Mouse (Mus musculus) heart, embryonic 11.5 days (tissue): ENCODE data around the gene Wfdc2. TPM values are rescaled to one million over a fixed set of nuclear protein-coding genes. Genes with fewer than 3 reads are reported as not detected.

Experiments
- ATAC-seq: fragments of 200-750 bp; cut with Nextera tagmentation; replicated peaks from 2 replicates; pipeline ENCODE4 v1.8.0; 2017; ENCODE audit warnings: moderate library complexity; ENCODE audit not compliant: insufficient number of reproducible peaks, low FRiP score, low TSS enrichment
- H3K27ac ChIP-seq: fragments of 300-500 bp; sonication (generic); 2 replicates; pipeline ENCODE4 v1.5.1; 2014; ENCODE audit warnings: mild to moderate bottlenecking, low read depth, low read length
- H3K27me3 ChIP-seq: fragments of 300-500 bp; sonication (generic); 2 replicates; pipeline ENCODE4 v1.6.1; 2014; ENCODE audit warnings: mild to moderate bottlenecking, low read length, mixed read lengths; ENCODE audit not compliant: control insufficient read depth, insufficient read depth
- H3K36me3 ChIP-seq: fragments of 300-500 bp; sonication (generic); 2 replicates; pipeline ENCODE4 v1.6.1; 2014; ENCODE audit warnings: mild to moderate bottlenecking, low read length, moderate library complexity, mixed read lengths; ENCODE audit not compliant: control insufficient read depth, insufficient read depth
- H3K4me1 ChIP-seq: fragments of 300-500 bp; sonication (generic); 2 replicates; pipeline ENCODE4 v1.6.1; 2014; ENCODE audit warnings: low read length; ENCODE audit not compliant: control insufficient read depth, insufficient read depth
- H3K4me2 ChIP-seq: fragments of 300-500 bp; sonication (generic); 2 replicates; pipeline ENCODE4 v1.6.1; 2014; ENCODE audit warnings: mild to moderate bottlenecking, moderate library complexity
- H3K4me3 ChIP-seq: fragments of 300-500 bp; sonication (generic); 2 replicates; pipeline ENCODE4 v1.5.1; 2014; ENCODE audit warnings: low read depth, low read length
- H3K9ac ChIP-seq: fragments of 300-500 bp; sonication (generic); 2 replicates; pipeline ENCODE4 v1.6.1; 2014; ENCODE audit warnings: mild to moderate bottlenecking, low read depth, low read length, moderate library complexity
- H3K9me3 ChIP-seq: fragments of 300-500 bp; sonication (generic); replicated peaks from 2 replicates; pipeline ENCODE4 v1.6.1; 2016; ENCODE audit warnings: low read length; ENCODE audit not compliant: control insufficient read depth
- WGBS: fragments of 180-500 bp; shearing (Covaris S2); extraction: QIAGEN DNeasy Blood & Tissue Kit; methylation state at CpG from one replicate; pipeline ENCODE4 v1.1.7; 2014; ENCODE audit not compliant: insufficient replicate concordance; 5-methylcytosine and 5-hydroxymethylcytosine counted together
- polyA plus RNA-seq: library from polyadenylated mRNA; unstranded; fragments of >200 nt; fragmentation: Nextera tagmentation; extraction: Ambion mirVana; gene quantifications from 2 replicates; pipeline ENCODE4 v1.2.1, GENCODE M21; 2014

Wfdc2 gene
- 6.6 and 10.3 TPM in 2 replicates for polyA plus RNA-seq

DNA sequence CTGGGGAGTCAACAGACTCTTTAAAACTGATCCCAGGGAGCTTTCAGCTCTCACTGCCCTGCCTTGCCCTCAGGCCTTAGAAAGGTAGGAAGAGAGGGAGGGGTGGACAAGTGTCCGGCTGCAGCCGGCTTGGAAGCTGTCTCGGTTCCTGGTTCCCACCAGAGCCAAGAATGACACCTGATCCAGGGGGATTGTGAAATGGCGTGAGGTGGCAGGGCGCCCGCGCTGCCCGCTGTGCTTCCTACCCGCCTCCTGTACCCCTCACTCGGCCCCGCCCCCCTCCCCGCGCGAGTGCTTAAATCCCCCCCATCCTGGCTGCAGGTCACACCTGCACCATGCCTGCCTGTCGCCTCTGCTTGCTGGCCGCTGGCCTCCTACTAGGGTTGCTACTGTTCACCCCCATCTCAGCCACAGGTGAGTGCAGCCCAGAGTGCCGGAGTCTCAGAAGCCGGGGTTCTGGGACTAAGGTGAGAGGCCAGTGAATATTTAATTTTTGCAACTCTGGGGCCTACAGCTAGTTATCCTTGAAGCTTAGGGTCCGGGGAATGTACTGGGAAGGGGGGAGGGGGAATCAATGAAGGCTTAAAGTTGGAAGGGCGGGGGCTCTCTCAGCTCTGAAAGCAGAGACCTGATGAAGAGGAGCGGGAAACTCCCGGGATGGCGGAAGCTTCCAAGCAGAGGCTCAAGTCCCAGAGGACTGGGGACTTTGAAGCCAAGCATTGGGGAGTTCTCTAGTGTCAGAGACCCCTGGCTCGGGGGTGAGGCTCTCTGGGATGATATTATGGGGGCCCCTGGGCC, at the start of gene Wfdc2:
Gene Wfdc2 (plus strand): TSS at position 23 of the 798 bp plus-strand sequence.
- 0 out of 2 replicates have a peak, but pooled peaks cover 4% of the 10 kb centered on the region for H3K4me1 ChIP-seq
- no peaks in the 10 kb centered on the region for H3K36me3 ChIP-seq
- H3K27me3 ChIP-seq = peaks cover 21% of the 10 kb centered on the region
- peak within 1 kb of the TSS; percentile 97 for H3K4me2 ChIP-seq
- H3K27ac ChIP-seq = no peak within 1 kb of the TSS
- no peak for ATAC-seq
- WGBS = 4% methylated on average over 24 of the region's 24 CpGs
- H3K9me3 ChIP-seq = no peaks in the 10 kb centered on the region
- peak within 1 kb of the TSS; percentile 72 for H3K9ac ChIP-seq
- peak within 1 kb of the TSS; percentile 52 for H3K4me3 ChIP-seq

DNA sequence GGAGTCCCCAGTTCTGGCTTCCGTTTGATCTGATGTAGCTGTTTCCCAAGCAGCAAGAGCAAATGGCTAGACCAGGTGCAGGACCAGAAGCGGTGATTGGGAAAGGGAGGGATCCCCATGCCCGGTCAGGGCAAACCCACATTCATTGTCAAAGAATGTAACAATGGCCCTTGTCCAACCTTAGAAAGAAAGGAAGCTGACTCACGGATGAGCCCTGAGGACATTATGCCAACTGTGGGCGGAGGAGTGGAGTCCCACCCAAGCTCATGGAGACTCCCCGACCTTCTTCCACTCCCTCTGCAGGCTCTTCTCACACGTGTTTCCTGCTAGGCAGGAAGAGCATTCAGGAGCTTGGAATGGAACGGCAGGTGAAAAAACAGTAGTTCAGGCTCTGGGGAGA, 48.8 kb upstream of the Wfdc2 start:
- H3K27me3 ChIP-seq = no peaks in the 10 kb centered on the region
- H3K4me3 ChIP-seq = no peak overlapping the region
- no peaks in the 10 kb centered on the region for H3K36me3 ChIP-seq
- no peak overlapping the region for H3K9ac ChIP-seq
- ATAC-seq = no peak
- no peaks in the 10 kb centered on the region for H3K4me1 ChIP-seq
- no peak overlapping the region for H3K4me2 ChIP-seq
- H3K9me3 ChIP-seq = no peaks in the 10 kb centered on the region
- H3K27ac ChIP-seq = no peak overlapping the region
- WGBS = 55% methylated on average over 8 of the region's 8 CpGs

DNA sequence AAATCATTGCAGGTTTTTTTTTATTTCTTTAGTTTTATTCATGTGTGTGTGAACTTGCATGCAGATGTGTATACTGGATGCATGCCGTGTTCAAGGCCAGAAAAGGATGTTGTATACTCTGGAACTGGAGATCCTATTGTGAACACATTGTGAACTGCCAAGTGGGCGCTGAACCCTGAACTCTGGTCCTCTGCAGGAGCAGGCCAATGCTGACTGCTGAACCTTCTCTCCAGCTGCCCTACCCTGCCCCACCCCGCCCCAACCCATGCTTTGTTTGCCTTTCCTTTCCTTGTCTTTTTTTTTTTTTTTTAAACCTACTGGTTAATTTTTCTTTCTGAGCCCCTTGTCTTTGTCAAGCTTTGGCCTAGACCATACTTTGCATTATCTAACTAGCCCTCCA, 47.3 kb upstream of the Wfdc2 start:
- Histone ChIP-seq H3K9me3 (no peaks in the 10 kb centered on the region), H3K4me1 (no peaks in the 10 kb centered on the region), H3K27me3 (no peaks in the 10 kb centered on the region), H3K36me3 (no peaks in the 10 kb centered on the region), H3K27ac (no peak overlapping the region), H3K9ac (no peak overlapping the region), H3K4me2 (no peak overlapping the region), H3K4me3 (no peak overlapping the region)
- 66% methylated on average over 3 of the region's 3 CpGs for WGBS
- no peak for ATAC-seq

DNA sequence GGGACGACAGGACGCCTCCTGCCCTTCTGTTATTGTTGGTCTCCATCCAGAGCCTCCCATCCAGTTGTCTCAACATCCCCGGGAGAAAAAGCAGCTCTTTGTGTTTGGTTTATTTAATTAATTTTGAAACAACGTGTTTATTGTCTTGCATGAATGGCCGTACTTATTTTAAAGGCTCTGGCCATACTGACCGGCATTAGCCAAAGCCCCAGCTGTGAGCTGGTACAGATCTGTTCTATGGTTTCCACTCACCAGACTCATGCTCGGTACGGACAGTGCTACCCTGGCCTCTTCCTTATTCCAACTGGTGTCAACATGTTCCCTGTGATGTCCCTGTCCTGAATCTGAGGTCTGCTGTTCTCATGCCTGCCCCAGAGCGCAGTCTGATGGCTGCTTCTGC, 46.3 kb upstream of the Wfdc2 start:
- no peak for ATAC-seq

DNA sequence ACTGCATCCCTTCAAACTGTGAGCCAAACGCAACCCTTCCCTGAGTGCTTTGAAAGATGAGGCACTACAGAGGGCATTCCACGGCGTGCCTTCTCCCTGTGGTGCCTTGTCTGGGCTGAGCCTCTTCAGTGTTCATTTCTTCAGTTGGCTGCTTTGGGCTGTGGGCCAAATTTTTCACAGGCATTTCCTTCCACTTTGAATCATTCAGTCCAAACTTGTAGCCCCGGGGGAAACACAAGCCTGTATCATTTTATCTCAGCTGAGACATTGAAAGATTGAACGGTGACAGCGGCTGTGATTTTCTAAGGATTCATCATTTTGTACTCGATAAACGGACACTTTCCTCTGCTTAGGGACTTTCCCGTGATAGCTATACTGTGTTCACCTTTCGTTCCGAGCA, 45.6 kb upstream of the Wfdc2 start:
- no peaks in the 10 kb centered on the region for H3K36me3 ChIP-seq
- H3K9me3 ChIP-seq = no peaks in the 10 kb centered on the region
- 84% methylated on average over 11 of the region's 11 CpGs for WGBS
- no peak overlapping the region for H3K4me3 ChIP-seq
- no peaks in the 10 kb centered on the region for H3K4me1 ChIP-seq
- H3K9ac ChIP-seq = no peak overlapping the region
- H3K4me2 ChIP-seq = no peak overlapping the region
- H3K27me3 ChIP-seq = no peaks in the 10 kb centered on the region; the same call in 1 of the 2 replicates
- ATAC-seq = no peak
- H3K27ac ChIP-seq = no peak overlapping the region

More for the DNA sequence above, 46.3 kb upstream of the Wfdc2 start:
- H3K4me2 ChIP-seq = no peak overlapping the region
- H3K27me3 ChIP-seq = no peaks in the 10 kb centered on the region
- H3K4me1 ChIP-seq = no peaks in the 10 kb centered on the region
- H3K36me3 ChIP-seq = no peaks in the 10 kb centered on the region
- no peaks in the 10 kb centered on the region for H3K9me3 ChIP-seq
- H3K4me3 ChIP-seq = no peak overlapping the region
- H3K9ac ChIP-seq = no peak overlapping the region
- 71% methylated on average over 9 of the region's 9 CpGs for WGBS
- no peak overlapping the region for H3K27ac ChIP-seq

DNA sequence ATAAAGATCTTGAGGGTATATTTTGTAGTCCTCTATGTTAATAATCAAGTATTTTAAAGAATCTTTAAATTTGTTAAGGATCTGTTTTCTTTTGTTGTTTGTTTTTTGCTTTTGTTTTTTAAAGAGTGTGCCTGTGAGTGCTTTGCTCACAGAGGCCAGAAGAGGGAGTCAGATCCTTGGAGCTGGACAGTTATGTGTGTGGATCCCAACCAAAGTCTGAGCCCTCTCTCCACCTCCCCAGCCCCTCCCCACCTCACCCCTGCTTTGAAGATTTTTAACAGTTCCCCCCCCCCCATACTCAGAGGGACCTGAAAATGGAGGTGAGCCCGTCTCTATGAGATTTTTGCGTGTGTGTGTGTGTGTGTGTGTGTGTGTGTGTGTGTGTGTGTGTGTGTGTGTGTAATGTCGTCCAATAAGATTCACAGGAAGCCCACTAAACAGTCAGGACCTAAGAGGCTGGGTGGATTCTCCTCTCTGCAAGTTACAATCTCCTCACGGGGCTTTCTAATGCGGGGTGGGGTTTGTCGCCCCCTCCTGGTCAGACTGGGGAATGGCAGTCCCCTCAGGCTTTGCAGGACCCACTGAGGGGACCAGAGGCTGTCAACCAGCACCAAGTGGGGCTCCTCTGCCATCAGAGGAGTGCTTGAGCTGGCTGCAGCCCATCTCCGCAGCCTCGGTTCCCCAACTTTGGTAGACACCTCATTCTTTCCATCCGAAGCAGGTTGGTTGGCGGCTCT, 44.6 kb upstream of the Wfdc2 start:
- WGBS = 35% methylated on average over 9 of the region's 10 CpGs
- Histone ChIP-seq H3K9ac (no peak overlapping the region), H3K4me3 (no peak overlapping the region), H3K27me3 (peaks cover 3% of the 10 kb centered on the region; the same call in 1 of the 2 replicates), H3K36me3 (no peaks in the 10 kb centered on the region), H3K4me1 (no peaks in the 10 kb centered on the region), H3K9me3 (no peaks in the 10 kb centered on the region), H3K27ac (no peak overlapping the region), H3K4me2 (no peak overlapping the region)
- ATAC-seq = no peak

DNA sequence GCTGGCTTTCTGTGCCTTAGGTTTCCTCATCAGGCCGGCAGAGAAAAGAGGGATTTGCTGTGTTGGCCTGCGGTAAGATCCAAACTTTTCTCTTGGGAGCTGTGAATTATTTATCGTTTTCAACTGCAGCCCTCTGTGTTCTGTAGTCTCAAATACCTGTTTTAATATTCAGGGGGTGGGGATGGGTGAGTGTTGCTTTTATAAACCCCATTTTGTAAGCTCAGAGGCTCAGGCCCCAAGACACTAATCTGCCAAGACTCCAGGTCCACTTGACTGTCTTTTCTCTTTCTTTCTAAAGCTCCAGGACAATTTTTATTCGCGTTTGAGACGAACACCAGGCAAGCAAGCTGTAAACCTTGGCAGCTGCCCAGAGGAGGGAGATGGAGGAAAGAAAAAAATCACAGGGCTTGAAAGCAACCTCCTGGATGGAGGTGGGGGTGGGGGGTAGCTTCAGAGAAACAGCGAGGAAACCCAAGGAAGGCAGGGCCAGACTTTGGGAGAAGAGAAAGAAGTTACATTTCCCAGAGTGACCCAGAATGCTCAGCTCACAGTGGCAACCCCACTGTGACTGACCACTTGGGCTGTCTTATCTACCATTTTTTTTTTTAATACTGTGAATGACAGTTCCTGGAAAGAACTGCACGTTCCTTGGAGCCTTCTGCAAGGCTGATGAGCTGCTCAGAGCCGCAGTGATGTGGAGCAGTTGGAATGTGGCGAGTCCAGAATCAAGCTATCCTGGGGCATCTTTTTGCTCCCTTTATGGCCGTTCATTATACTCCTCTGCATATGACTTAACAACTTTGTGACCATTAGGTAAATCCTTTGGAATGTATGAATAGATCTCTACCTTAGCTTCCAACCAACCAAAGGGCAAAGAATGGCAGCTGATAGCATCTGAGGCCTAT, 43.7 kb upstream of the Wfdc2 start:
- Histone ChIP-seq H3K27ac (no peak overlapping the region), H3K27me3 (peaks cover 3% of the 10 kb centered on the region; the same call in 1 of the 2 replicates), H3K9me3 (no peaks in the 10 kb centered on the region), H3K4me1 (no peaks in the 10 kb centered on the region), H3K4me2 (no peak overlapping the region), H3K36me3 (no peaks in the 10 kb centered on the region), H3K9ac (no peak overlapping the region), H3K4me3 (no peak overlapping the region)
- no peak for ATAC-seq
- WGBS = 42% methylated on average over 11 of the region's 11 CpGs

DNA sequence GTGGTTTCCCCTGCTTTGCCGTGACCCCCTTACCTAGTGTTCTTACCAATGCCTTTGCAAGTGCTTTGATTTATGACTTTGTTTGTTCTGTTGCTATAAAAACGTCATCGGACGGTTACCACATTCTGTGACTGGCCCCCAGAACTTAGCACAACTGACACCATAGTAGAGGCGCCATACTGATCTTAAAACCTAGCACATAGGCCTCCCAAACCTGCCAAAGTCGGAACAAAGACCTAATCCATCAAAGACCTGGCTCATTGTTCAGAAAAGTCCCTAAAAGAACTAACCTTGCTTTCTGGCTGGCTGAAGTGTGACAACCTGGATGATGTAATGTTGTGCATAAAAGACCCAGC, 43.1 kb upstream of the Wfdc2 start:
- Histone ChIP-seq H3K9me3 (no peaks in the 10 kb centered on the region), H3K27me3 (peaks cover 3% of the 10 kb centered on the region; the same call in 1 of the 2 replicates), H3K4me1 (no peaks in the 10 kb centered on the region), H3K27ac (no peak overlapping the region), H3K9ac (no peak overlapping the region), H3K4me2 (no peak overlapping the region), H3K36me3 (no peaks in the 10 kb centered on the region), H3K4me3 (no peak overlapping the region)
- ATAC-seq = no peak
- WGBS = 69% methylated on average over 6 of the region's 6 CpGs
